Mouse (Mus musculus) intestine, embryonic 16.5 days (tissue): ENCODE results near the gene Mafb. TPM values are rescaled to one million over a fixed set of nuclear protein-coding genes. Genes with fewer than 3 reads are reported as not detected.

ENCODE experiments used
- ATAC-seq: fragments of 200-750 bp; cut with Nextera tagmentation; 2 replicates; pipeline ENCODE4 v1.8.0; 2017; ENCODE audit warnings: moderate TSS enrichment, moderate library complexity
- H3K27ac ChIP-seq: fragments of 300-500 bp; sonication (generic); 2 replicates; pipeline ENCODE4 v1.5.1; 2014; ENCODE audit warnings: mild to moderate bottlenecking, low read length
- H3K27me3 ChIP-seq: fragments of 300-500 bp; sonication (generic); replicated peaks from 2 replicates; pipeline ENCODE4 v1.6.1; 2014; ENCODE audit warnings: low read length, control low read depth, mixed read lengths; ENCODE audit not compliant: control insufficient read depth, insufficient read depth
- H3K36me3 ChIP-seq: fragments of 300-500 bp; sonication (generic); 2 replicates; pipeline ENCODE4 v1.6.1; 2014; ENCODE audit warnings: low read length, control low read depth; ENCODE audit not compliant: control insufficient read depth, insufficient read depth
- H3K4me1 ChIP-seq: fragments of 300-500 bp; sonication (generic); 2 replicates; pipeline ENCODE4 v1.6.1; 2014; ENCODE audit warnings: low read length, control low read depth, mixed read lengths; ENCODE audit not compliant: control insufficient read depth, insufficient read depth
- H3K4me2 ChIP-seq: fragments of 300-500 bp; sonication (generic); 2 replicates; pipeline ENCODE4 v1.6.1; 2014; ENCODE audit warnings: low read depth, low read length, control low read depth
- H3K4me3 ChIP-seq: fragments of 300-500 bp; sonication (generic); 2 replicates; pipeline ENCODE4 v1.5.1; 2014; ENCODE audit warnings: mild to moderate bottlenecking, low read length
- H3K9ac ChIP-seq: fragments of 300-500 bp; sonication (generic); 2 replicates; pipeline ENCODE4 v1.6.1; 2014; ENCODE audit warnings: low read depth, low read length
- H3K9me3 ChIP-seq: fragments of 300-500 bp; sonication (generic); 2 replicates; pipeline ENCODE4 v1.6.1; 2016; ENCODE audit warnings: low read length, control low read depth; ENCODE audit not compliant: control insufficient read depth
- WGBS: fragments of 180-500 bp; shearing (Covaris S2); extraction: QIAGEN DNeasy Blood & Tissue Kit; methylation state at CpG from one replicate; pipeline ENCODE4 v1.1.7; 2014; 5-methylcytosine and 5-hydroxymethylcytosine counted together
- polyA plus RNA-seq: library from polyadenylated mRNA; unstranded; fragments of >200 nt; fragmentation: Nextera tagmentation; extraction: Ambion mirVana; gene quantifications from 2 replicates; pipeline ENCODE4 v1.2.1, GENCODE M21; 2015

Mafb gene
- polyA plus RNA-seq, 1 experiment from 2014 or later = 13.2 TPM

GRCm38 (mm10) chr2:160336053-160336452, 30.8 kb downstream of the Mafb start:
- H3K27ac ChIP-seq = no peak overlapping the region
- H3K4me3 ChIP-seq = no peak overlapping the region
- H3K4me2 ChIP-seq = no peak overlapping the region
- H3K36me3 ChIP-seq = no peaks in the 10 kb centered on the region
- H3K9me3 ChIP-seq = no peaks in the 10 kb centered on the region
- no peak for ATAC-seq
- peaks cover 13% of the 10 kb centered on the region for H3K4me1 ChIP-seq
- no peaks in the 10 kb centered on the region for H3K27me3 ChIP-seq
- 57% methylated on average over 2 of the region's 2 CpGs for WGBS
- H3K9ac ChIP-seq = no peak overlapping the region

DNA sequence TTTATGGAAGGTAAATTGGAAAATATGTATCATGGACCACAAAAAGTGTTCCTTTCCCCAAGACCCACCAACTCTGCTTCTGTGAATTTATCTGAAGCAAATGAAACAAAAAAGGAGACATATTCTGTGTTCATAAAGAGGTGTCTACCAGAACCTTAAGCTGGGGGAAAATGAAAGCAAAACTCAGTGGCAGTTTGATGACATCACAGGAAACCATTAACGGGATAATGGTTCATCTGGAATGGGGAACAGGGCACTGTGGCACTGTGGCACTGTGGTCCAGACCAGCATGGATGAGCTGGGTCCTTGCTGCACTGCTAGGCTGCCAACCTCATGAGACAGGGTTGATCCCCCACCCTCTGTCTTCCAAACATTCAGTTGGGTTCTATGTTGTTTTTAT, 31.8 kb downstream of the Mafb start:
- WGBS = 57% methylated on average over 1 of the region's 1 CpGs
- ATAC-seq = no peak
- no peak overlapping the region for H3K27ac ChIP-seq
- no peaks in the 10 kb centered on the region for H3K27me3 ChIP-seq
- H3K4me1 ChIP-seq = peaks cover 13% of the 10 kb centered on the region
- no peak overlapping the region for H3K4me2 ChIP-seq
- H3K4me3 ChIP-seq = no peak overlapping the region
- H3K36me3 ChIP-seq = no peaks in the 10 kb centered on the region
- no peak overlapping the region for H3K9ac ChIP-seq
- H3K9me3 ChIP-seq = no peaks in the 10 kb centered on the region

GRCm38 (mm10) chr2:160334111-160334661, 32.7 kb downstream of the Mafb start, which contains the start of gene Gm826:
Gene Gm826 (minus strand): TSS chr2:160334162.
- Histone ChIP-seq H3K36me3 (no peaks in the 10 kb centered on the region), H3K4me3 (no peak within 1 kb of the TSS), H3K4me2 (no peak within 1 kb of the TSS), H3K9ac (no peak within 1 kb of the TSS), H3K27me3 (no peaks in the 10 kb centered on the region), H3K27ac (peak within 1 kb of the TSS; percentile 87), H3K4me1 (peaks cover 15% of the 10 kb centered on the region), H3K9me3 (no peaks in the 10 kb centered on the region)
- ATAC-seq = no peak
- WGBS = 39% methylated on average over 4 of the region's 4 CpGs

DNA sequence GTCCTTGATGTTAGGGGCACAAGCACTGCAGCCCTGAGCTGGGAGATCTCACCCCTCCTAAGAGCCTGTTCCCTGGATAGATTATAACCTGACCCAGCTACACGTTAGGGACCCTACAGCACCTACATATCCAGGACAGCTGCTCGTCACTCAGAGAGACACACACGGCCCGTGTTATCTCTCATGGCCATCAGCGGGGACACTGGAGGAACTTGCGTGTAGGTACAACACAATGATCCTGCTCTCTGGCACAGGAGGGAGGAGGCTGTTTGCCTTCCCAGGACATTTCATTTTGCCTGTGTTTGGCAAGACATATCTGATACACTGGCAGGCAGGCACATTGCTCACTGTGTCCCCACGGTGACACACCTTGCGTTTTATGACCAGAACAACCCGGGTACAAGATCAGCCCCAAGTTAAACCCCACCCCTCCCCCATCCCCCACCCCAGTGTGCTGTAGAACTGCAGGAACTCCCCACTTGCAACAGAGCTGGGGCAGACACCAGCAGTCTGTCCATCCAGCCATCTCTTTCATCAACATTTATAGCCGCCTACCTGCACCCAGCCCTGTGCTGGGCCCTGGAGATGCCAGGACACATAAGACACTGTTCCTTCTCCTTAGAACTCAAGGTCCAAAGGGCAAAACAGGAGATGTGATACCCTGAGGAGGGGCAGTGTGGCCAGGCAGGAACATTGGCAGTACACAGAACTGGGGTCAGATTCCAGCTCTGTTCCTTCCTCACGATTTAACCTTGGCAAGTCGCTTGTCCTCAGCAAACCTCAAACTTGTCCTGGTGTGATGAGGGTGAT, 34.1 kb downstream of the Mafb start:
- 64% methylated on average over 12 of the region's 12 CpGs for WGBS
- Histone ChIP-seq H3K4me2 (no peak overlapping the region), H3K4me3 (no peak overlapping the region), H3K36me3 (no peaks in the 10 kb centered on the region), H3K9me3 (no peaks in the 10 kb centered on the region), H3K9ac (0 out of 2 replicates have a peak overlapping the region, but pooled peaks have one; percentile 27), H3K27ac (peak overlapping the region; percentile 87), H3K4me1 (peaks cover 16% of the 10 kb centered on the region), H3K27me3 (no peaks in the 10 kb centered on the region)
- ATAC-seq = peak; percentile 92

DNA sequence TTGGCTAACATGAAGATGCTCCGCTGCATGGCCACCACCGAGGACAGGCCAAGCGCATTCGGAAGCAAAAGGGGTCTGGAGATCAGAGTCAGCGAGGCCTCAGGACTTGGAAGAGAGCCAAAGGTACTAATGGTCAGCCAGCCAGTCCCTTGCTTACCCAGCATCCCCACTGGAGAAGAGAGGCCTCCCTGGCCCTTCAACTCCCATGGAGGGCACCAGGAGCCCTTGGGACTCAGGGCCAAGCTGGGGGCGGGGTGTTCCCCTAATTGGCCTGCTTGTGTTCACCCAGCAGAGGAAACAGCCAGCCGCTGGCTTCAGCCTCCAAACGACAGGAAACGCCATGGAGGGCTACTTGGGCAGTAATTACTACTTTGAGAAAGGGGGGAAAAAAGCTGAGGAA, 38.0 kb downstream of the Mafb start:
- H3K9ac ChIP-seq = no peak overlapping the region
- H3K4me3 ChIP-seq = no peak overlapping the region
- no peak overlapping the region for H3K4me2 ChIP-seq
- H3K27ac ChIP-seq = no peak overlapping the region
- peaks cover 13% of the 10 kb centered on the region for H3K4me1 ChIP-seq
- H3K36me3 ChIP-seq = no peaks in the 10 kb centered on the region
- ATAC-seq = no peak
- WGBS = 50% methylated on average over 9 of the region's 9 CpGs
- no peaks in the 10 kb centered on the region for H3K27me3 ChIP-seq
- no peaks in the 10 kb centered on the region for H3K9me3 ChIP-seq

DNA sequence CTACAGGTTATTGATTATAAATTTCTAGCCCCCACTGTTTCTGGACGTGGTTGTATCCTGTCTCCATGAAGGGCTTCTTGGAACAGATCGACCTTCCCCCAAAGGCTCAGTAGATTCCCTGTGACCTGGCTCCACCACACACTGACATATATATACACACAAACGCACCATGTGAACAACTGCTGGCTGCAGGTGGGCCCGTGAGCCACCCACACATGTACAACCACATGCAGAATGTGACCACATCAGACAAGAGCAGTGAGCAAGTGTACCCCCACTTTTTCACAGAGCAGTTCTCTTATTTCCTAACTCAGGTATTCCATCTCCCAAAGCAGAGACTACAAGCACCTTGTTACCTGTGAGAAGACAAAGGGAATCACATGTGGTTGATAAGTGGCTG, 39.1 kb downstream of the Mafb start:
- H3K9ac ChIP-seq = no peak overlapping the region
- H3K4me2 ChIP-seq = no peak overlapping the region
- H3K4me1 ChIP-seq = peaks cover 13% of the 10 kb centered on the region
- no peak overlapping the region for H3K4me3 ChIP-seq
- no peak for ATAC-seq
- no peaks in the 10 kb centered on the region for H3K27me3 ChIP-seq
- 72% methylated on average over 4 of the region's 4 CpGs for WGBS
- H3K36me3 ChIP-seq = no peaks in the 10 kb centered on the region
- no peak overlapping the region for H3K27ac ChIP-seq
- no peaks in the 10 kb centered on the region for H3K9me3 ChIP-seq

GRCm38 (mm10) chr2:160327167-160327566, 39.7 kb downstream of the Mafb start:
- no peaks in the 10 kb centered on the region for H3K36me3 ChIP-seq
- peak overlapping the region; percentile 21 for H3K4me3 ChIP-seq
- peak overlapping the region; percentile 46; the same call in 1 of the 2 replicates for H3K27ac ChIP-seq
- H3K4me2 ChIP-seq = peak overlapping the region; percentile 31; the same call in 1 of the 2 replicates
- H3K27me3 ChIP-seq = no peaks in the 10 kb centered on the region
- H3K9me3 ChIP-seq = no peaks in the 10 kb centered on the region
- H3K9ac ChIP-seq = peak overlapping the region; percentile 55
- peak; percentile 61 for ATAC-seq
- peaks cover 14% of the 10 kb centered on the region for H3K4me1 ChIP-seq
- 17% methylated on average over 4 of the region's 4 CpGs for WGBS

DNA sequence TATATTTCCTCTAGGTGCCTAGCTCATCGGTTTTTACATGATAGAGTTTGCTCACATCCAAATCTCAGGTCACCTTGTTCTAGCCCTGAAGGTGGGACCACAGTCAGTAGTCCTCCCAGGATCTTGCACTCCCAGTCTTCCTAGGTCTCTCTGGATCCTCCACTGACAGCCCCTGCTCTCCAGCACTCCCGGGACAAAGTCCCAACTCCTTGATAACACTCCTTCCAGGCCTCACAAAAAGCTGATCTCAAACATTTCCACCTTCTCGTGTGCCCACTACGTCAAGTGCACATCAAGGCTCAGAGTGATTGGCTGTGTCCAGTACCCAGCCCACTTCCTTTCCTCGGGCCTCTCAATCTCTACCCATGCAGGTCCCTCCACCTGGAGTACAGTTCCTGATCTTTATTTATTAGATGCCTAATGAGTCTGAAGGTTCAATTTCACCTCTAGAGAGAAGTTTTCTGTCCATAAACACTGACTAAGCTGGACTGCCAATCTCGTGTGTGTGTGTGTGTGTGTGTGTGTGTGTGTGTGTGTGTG, 41.7 kb downstream of the Mafb start:
- H3K27ac ChIP-seq = peak overlapping the region; percentile 52
- H3K27me3 ChIP-seq = no peaks in the 10 kb centered on the region
- H3K9me3 ChIP-seq = no peaks in the 10 kb centered on the region
- H3K4me2 ChIP-seq = no peak overlapping the region
- H3K9ac ChIP-seq = no peak overlapping the region
- WGBS = 66% methylated on average over 6 of the region's 6 CpGs
- H3K4me1 ChIP-seq = peaks cover 13% of the 10 kb centered on the region
- no peak overlapping the region for H3K4me3 ChIP-seq
- peak; percentile 80 for ATAC-seq
- H3K36me3 ChIP-seq = no peaks in the 10 kb centered on the region

DNA sequence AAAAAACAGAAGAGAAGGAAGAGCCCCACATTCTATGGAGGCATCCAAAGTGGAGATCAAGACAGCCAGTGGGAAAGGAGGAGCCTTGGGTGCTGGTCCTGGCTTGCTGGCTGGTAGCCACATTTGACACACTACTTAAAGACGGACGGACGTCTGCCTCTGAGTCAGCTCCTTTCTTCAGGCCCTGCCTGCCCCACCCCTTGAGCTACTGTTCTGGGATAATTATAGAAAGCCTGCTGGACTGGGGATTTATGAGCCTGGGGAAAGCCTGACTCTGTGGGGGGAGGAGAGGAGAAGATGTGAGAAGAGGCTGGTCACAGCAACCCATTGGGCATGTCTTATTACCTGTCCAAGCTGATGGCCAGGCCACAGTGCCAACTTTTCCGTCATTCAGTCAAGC, 45.0 kb downstream of the Mafb start:
- H3K36me3 ChIP-seq = no peaks in the 10 kb centered on the region
- no peaks in the 10 kb centered on the region for H3K9me3 ChIP-seq
- no peak overlapping the region for H3K27ac ChIP-seq
- ATAC-seq = peak; percentile 63
- H3K4me3 ChIP-seq = no peak overlapping the region
- H3K27me3 ChIP-seq = no peaks in the 10 kb centered on the region
- H3K4me1 ChIP-seq = peaks cover 4% of the 10 kb centered on the region; the same call in 1 of the 2 replicates
- no peak overlapping the region for H3K4me2 ChIP-seq
- no peak overlapping the region for H3K9ac ChIP-seq
- WGBS = 32% methylated on average over 4 of the region's 4 CpGs
